Mouse (Mus musculus): ENCODE measurements around the gene Eif3l.

GRCm38 (mm10) chr15:79135783-79136575, 61.0 kb downstream of the Eif3l start:
- TF ChIP-seq EP300 (IDR thresholded peaks at IDR 0.05; ENCODE audit: insufficient read depth, low read depth, low read length) (peak; percentile 46; the same call in 1 of the 2 replicates), CTCF (IDR thresholded peaks at IDR 0.05) (no peak), POLR2A (IDR thresholded peaks at IDR 0.05; ENCODE audit: insufficient read depth, low read depth, low read length) (0 out of 2 replicates have a peak, but pooled peaks have one; percentile 49)

All from heart, adult 2 months (tissue).